Mouse (Mus musculus): Measurements from ENCODE around the gene Ttc32.

GRCm38 (mm10) chr12:9042316-9042715 is 12.5 kb downstream of the Ttc32 start:
- TF ChIP-seq CTCF (IDR thresholded peaks at IDR 0.05; ENCODE audit: low read depth, low read length) = no peak
- no peak for TF ChIP-seq GATA1 (IDR thresholded peaks at IDR 0.05; ENCODE audit: borderline replicate concordance, low read length)
- no peak for TF ChIP-seq POLR2AphosphoS5 (IDR thresholded peaks at IDR 0.05; ENCODE audit: insufficient replicate concordance, low read depth, low read length)
- no peak for TF ChIP-seq TAL1 (conservative IDR thresholded peaks at IDR 0.05; ENCODE audit: low read depth, low read length)
- no peak for TF ChIP-seq GATA2 (IDR thresholded peaks at IDR 0.05; ENCODE audit: borderline replicate concordance, low read depth, low read length)

Measured in G1E (cell line).